Mouse (Mus musculus) forebrain, embryonic 16.5 days (tissue): ENCODE data around the gene Habp4. TPM values are rescaled to one million over a fixed set of nuclear protein-coding genes. Genes with fewer than 3 reads are reported as not detected.
A peak's percentile ranks its signal among the peaks of the same experiment; 100 is the strongest.

Source experiments
- ATAC-seq: fragments of 200-750 bp; cut with Nextera tagmentation; 2 replicates; pipeline ENCODE4 v1.8.0; 2017; ENCODE audit warnings: mild to moderate bottlenecking, moderate library complexity
- H3K27ac ChIP-seq: fragments of 300-500 bp; sonication (generic); 2 replicates; pipeline ENCODE4 v1.5.1; 2014; ENCODE audit warnings: low read length, control low read depth
- H3K27me3 ChIP-seq: fragments of 300-500 bp; sonication (generic); replicated peaks from 2 replicates; pipeline ENCODE4 v1.6.1; 2014; ENCODE audit warnings: low read length; ENCODE audit not compliant: control insufficient read depth, insufficient read depth
- H3K36me3 ChIP-seq: fragments of 300-500 bp; sonication (generic); 2 replicates; pipeline ENCODE4 v1.6.1; 2014; ENCODE audit not compliant: control insufficient read depth, insufficient read depth
- H3K4me1 ChIP-seq: fragments of 300-500 bp; sonication (generic); replicated peaks from 2 replicates; pipeline ENCODE4 v1.6.1; 2014; ENCODE audit warnings: low read length; ENCODE audit not compliant: control insufficient read depth, insufficient read depth
- H3K4me2 ChIP-seq: fragments of 300-500 bp; sonication (generic); 2 replicates; pipeline ENCODE4 v1.6.1; 2014; ENCODE audit warnings: mild to moderate bottlenecking, low read length, control low read depth
- H3K4me3 ChIP-seq: fragments of 300-500 bp; sonication (generic); replicated peaks from 2 replicates; pipeline ENCODE4 v1.5.1; 2014; ENCODE audit warnings: mild to moderate bottlenecking, low read length, control low read depth
- H3K9ac ChIP-seq: fragments of 300-500 bp; sonication (generic); replicated peaks from 2 replicates; pipeline ENCODE4 v1.6.1; 2014; ENCODE audit warnings: low read depth, low read length, control low read depth
- H3K9me3 ChIP-seq: fragments of 300-500 bp; sonication (generic); 2 replicates; pipeline ENCODE4 v1.6.1; 2016; ENCODE audit warnings: low read length; ENCODE audit not compliant: control insufficient read depth
- WGBS: fragments of 180-500 bp; shearing (Covaris S2); extraction: QIAGEN DNeasy Blood & Tissue Kit; methylation state at CpG from one replicate; pipeline ENCODE4 v1.1.7; 2014; 5-methylcytosine and 5-hydroxymethylcytosine counted together
- polyA plus RNA-seq: library from polyadenylated mRNA; unstranded; fragments of >200 nt; fragmentation: Nextera tagmentation; extraction: Ambion mirVana; gene quantifications from 2 replicates; pipeline ENCODE4 v1.2.1, GENCODE M21; 2015

The Habp4 gene
- polyA plus RNA-seq, 1 experiment from 2014 or later, result 18.1 TPM

DNA sequence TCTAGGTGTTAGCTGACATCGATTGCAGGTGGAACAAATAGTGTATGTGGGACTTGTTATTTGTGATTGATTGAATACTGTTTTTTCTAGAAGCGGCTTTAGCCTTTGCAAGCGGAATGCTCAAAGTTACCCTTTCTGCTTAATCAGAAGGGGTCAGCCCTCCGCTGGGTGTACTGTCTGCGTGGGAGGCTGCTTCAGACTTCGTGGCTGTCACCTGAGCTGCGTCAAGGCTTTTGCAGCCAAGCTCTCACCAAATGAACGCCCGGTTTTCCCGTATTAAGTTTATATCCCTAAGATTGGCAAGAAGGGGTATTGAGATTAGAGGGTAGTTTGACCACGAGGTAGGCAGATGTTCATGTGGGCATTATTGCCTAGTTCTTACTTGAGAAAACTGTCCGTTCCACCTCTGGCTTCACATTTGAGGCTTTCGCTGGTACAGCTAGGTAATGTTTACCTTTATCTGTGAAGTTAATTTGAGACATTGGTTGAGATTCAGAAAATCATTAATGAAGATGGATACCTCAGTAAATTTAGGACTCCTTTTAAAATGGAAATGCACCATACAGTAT is 1.6 kb downstream of the Habp4 start:
- H3K9ac ChIP-seq, result peak overlapping the region; percentile 78
- peak overlapping the region; percentile 78 for H3K4me3 ChIP-seq
- no peak for ATAC-seq

DNA sequence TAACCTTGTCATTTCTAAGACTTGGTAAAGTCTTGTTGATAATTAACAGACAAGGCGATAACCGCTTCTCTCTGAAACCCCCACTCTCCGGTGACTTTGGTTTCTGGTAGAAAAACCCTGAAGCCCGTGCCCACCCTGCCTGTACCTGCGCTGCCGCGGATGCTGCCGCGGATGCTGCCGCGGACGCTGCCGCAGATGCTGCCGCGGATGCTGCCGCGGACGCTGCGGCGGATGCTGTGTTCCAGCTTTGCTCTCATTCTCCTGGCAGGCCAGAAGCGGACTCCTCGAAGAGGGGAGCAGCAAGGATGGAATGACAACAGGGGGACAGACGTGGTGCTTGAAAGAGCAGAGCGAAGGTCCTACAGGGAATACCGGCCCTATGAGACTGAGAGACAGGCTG is 8.1 kb downstream of the Habp4 start:
- Histone ChIP-seq H3K27me3 (no peaks in the 10 kb centered on the region), H3K4me3 (no peak overlapping the region), H3K4me2 (no peak overlapping the region), H3K4me1 (no peaks in the 10 kb centered on the region), H3K36me3 (peaks cover 23% of the 10 kb centered on the region), H3K27ac (no peak overlapping the region), H3K9me3 (peaks cover 47% of the 10 kb centered on the region), H3K9ac (no peak overlapping the region)
- no peak for ATAC-seq
- 97% methylated on average over 25 of the region's 25 CpGs for WGBS

More for the DNA sequence above, 1.6 kb downstream of the Habp4 start:
- Histone ChIP-seq H3K4me1 (peaks cover 16% of the 10 kb centered on the region), H3K27ac (no peak overlapping the region), H3K36me3 (0 out of 2 replicates have a peak, but pooled peaks cover 5% of the 10 kb centered on the region), H3K9me3 (peaks cover 8% of the 10 kb centered on the region), H3K4me2 (peak overlapping the region; percentile 98), H3K27me3 (peaks cover 6% of the 10 kb centered on the region)
- WGBS, result 34% methylated on average over 13 of the region's 13 CpGs

DNA sequence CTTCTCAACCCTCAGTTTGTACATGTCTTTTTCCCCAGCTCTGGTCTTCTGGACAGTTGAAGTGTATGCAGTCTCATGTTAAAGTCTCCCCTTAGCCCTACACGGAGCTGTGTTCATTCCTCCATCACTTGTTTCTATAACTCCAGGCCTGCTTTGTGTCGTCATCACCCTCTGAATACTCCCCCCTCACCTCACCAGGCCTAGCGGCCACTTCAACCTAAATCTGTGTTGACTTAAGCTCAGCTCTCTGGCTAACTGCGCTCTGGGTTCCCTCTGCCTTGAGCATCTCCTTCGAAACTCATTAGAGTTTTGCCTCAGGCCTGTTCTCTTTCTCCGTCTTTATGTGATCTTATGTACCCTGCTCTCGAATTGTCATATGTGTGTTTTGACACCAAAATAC is 16.4 kb downstream of the Habp4 start:
- Histone ChIP-seq H3K4me2 (no peak overlapping the region), H3K36me3 (no peaks in the 10 kb centered on the region), H3K27ac (no peak overlapping the region), H3K9ac (no peak overlapping the region), H3K9me3 (no peaks in the 10 kb centered on the region), H3K27me3 (no peaks in the 10 kb centered on the region), H3K4me1 (no peaks in the 10 kb centered on the region), H3K4me3 (no peak overlapping the region)
- no peak for ATAC-seq
- 77% methylated on average over 7 of the region's 7 CpGs for WGBS

DNA sequence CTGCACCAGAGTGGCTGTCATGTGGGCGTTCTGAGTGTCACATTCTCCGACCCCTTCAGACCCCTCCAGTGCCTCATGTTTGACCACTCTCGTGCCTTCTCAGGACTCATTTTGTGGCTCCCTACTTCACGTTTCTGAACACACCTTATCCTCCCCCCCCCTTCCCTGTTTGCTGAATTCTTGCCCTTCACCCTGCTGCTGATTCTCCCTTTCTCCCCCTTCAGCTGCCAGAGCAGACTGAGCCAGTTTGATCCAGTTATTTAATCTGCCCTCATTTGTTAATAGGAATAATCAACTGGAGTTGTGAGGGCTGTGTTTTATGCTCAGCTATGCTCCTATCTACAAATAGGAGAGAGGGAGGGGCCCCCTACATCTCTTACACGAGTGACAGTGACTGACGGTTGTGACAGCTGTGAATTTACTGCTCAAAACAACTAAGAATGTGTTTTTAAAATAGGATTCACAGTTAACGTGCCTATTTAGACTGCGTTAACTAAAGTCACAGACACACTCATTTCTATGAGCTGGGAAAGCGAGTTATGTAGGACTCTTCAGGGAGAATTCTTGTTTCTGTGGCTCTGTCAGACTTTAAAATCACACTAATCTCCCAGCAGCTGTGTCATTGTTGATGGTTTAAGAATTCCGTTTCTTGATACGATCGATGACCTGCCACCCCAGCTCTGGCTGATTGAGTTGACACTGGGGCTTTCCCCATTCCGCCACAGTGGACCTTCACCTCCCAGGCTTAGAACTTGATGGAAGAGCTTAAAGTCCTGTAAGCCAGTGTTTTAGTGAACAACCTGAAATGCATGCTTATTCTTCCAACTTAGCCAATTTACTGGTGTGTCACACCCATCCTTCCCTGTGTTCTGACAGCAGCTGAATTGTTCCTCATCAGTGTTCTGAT is 17.4 kb downstream of the Habp4 start:
- ATAC-seq, result peak; percentile 58
- no peaks in the 10 kb centered on the region for H3K36me3 ChIP-seq
- no peak overlapping the region for H3K4me3 ChIP-seq
- no peak overlapping the region for H3K27ac ChIP-seq
- no peaks in the 10 kb centered on the region for H3K27me3 ChIP-seq
- no peak overlapping the region for H3K4me2 ChIP-seq
- no peaks in the 10 kb centered on the region for H3K4me1 ChIP-seq
- no peak overlapping the region for H3K9ac ChIP-seq
- no peaks in the 10 kb centered on the region for H3K9me3 ChIP-seq
- 56% methylated on average over 13 of the region's 13 CpGs for WGBS

DNA sequence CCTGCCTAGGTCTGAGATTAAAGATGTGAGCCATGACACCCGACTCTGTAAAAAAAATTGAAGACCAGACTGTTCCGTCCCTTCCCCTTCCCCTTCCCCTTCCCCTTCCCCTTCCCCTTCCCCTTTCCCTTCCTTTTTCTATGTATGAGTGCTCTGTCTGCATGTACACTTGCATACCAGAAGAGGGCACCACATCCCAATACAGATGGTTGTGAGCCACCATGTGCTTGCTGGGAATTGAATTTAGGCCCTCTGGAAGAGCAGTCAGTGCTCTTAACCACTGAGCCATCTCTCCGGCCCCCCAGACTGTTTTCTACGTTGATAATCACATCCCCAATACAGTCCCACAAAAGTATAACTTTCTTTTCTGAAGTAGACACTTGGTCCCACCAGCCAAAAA is 18.7 kb downstream of the Habp4 start:
- no peak overlapping the region for H3K9ac ChIP-seq
- no peak overlapping the region for H3K4me2 ChIP-seq
- no peak overlapping the region for H3K4me3 ChIP-seq
- no peak overlapping the region for H3K27ac ChIP-seq
- no peak for ATAC-seq
- H3K27me3 ChIP-seq, result no peaks in the 10 kb centered on the region
- WGBS, result 87% methylated on average over 4 of the region's 4 CpGs
- no peaks in the 10 kb centered on the region for H3K36me3 ChIP-seq
- no peaks in the 10 kb centered on the region for H3K9me3 ChIP-seq
- no peaks in the 10 kb centered on the region for H3K4me1 ChIP-seq

DNA sequence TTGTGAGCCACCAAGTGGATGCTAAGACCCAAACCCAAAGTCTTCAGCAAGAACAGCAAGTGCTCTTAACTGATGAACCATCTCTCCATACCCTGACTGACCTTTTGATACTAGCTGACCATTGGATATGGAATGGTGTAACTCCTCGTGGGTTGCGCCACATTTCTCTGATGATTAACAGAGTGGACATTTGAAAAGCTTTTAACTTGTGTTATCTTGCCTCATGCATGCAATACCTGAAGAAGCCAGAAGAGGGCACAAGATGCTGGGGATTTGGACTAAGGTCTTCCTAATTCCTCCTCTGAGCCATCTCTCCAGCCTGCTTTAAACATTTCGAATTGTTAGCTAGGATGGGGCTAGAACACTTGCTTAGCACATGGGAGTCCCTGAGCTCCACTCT is 19.3 kb downstream of the Habp4 start:
- H3K36me3 ChIP-seq, result no peaks in the 10 kb centered on the region
- no peaks in the 10 kb centered on the region for H3K4me1 ChIP-seq
- H3K4me2 ChIP-seq, result no peak overlapping the region
- H3K27me3 ChIP-seq, result no peaks in the 10 kb centered on the region
- no peak overlapping the region for H3K9ac ChIP-seq
- H3K4me3 ChIP-seq, result no peak overlapping the region
- WGBS, result 83% methylated on average over 3 of the region's 3 CpGs
- no peak overlapping the region for H3K27ac ChIP-seq
- H3K9me3 ChIP-seq, result no peaks in the 10 kb centered on the region
- no peak for ATAC-seq

DNA sequence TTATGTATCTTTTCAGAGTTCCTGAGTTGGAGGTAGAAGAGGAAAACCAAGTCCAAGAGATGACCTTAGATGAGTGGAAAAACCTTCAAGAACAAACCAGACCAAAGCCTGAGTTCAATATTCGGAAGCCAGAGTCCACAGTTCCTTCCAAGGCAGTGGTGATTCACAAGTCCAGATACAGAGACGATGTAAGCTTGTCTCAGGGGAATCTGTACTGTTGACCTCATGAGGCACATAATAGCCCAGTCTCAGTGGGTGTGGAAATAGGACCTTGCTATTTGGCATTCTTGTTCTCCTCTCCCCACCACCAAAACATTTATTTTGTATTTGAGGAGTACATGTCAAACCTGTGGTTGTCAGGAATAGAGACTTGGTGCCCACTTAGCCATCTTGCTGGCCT is 20.5 kb downstream of the Habp4 start:
- Histone ChIP-seq H3K27me3 (no peaks in the 10 kb centered on the region), H3K9me3 (no peaks in the 10 kb centered on the region), H3K9ac (no peak overlapping the region), H3K4me1 (no peaks in the 10 kb centered on the region), H3K27ac (no peak overlapping the region), H3K4me3 (no peak overlapping the region), H3K36me3 (no peaks in the 10 kb centered on the region), H3K4me2 (no peak overlapping the region)
- 86% methylated on average over 2 of the region's 2 CpGs for WGBS
- ATAC-seq, result no peak

DNA sequence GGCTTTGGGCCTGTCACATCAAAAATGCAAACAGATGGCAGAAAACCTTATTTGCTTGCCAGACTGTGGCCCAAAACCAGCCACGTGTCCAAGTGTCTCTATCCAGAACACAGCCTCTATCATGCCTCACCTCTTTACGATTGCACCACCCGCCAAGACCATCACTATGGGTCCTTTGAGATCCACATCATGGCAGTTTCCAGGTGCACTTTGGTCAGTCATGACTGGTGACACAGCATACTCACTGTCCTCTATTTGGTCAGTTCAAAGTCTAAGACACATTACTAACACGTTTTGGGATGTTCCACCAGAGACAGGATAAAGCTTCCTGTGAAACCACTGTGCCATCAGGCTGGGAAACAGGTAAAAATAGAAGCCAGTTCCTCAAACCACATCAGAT is 22.0 kb downstream of the Habp4 start:
- H3K36me3 ChIP-seq, result no peaks in the 10 kb centered on the region
- H3K9me3 ChIP-seq, result no peaks in the 10 kb centered on the region

DNA sequence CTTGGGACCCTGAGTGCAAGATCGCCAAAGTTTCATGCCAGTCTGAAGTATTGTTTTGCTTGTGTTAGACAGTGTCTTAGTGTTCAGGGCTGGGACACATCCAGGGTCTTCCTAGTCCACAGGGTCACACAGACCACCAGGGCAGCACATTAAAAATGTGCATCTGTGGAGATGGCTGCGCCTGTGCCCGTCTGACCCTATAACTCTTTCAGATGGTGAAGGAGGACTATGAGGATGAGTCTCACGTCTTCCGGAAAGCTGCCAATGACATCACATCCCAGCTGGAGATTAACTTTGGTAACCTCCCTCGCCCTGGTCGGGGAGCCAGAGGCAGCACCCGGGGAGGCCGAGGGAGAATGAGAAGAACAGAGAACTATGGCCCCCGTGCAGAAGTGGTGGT is 22.7 kb downstream of the Habp4 start:
- Histone ChIP-seq H3K27ac (no peak overlapping the region), H3K4me1 (no peaks in the 10 kb centered on the region), H3K4me2 (no peak overlapping the region), H3K9ac (no peak overlapping the region), H3K9me3 (no peaks in the 10 kb centered on the region), H3K4me3 (no peak overlapping the region), H3K27me3 (no peaks in the 10 kb centered on the region), H3K36me3 (no peaks in the 10 kb centered on the region)
- no peak for ATAC-seq
- WGBS, result 82% methylated on average over 10 of the region's 10 CpGs

More for the DNA sequence above, 22.0 kb downstream of the Habp4 start:
- WGBS, result 86% methylated on average over 4 of the region's 4 CpGs
- no peak overlapping the region for H3K4me3 ChIP-seq
- no peak for ATAC-seq
- H3K4me2 ChIP-seq, result no peak overlapping the region
- H3K4me1 ChIP-seq, result no peaks in the 10 kb centered on the region
- no peak overlapping the region for H3K27ac ChIP-seq
- no peak overlapping the region for H3K9ac ChIP-seq
- no peaks in the 10 kb centered on the region for H3K27me3 ChIP-seq
